Mouse (Mus musculus) embryonic facial prominence, embryonic 15.5 days (tissue): ENCODE measurements around the gene Exoc3l4. TPM values are rescaled to one million over a fixed set of nuclear protein-coding genes. Genes with fewer than 3 reads are reported as not detected.

Experiments
- ATAC-seq: fragments of 200-750 bp; cut with Nextera tagmentation; 2 replicates; pipeline ENCODE4 v1.8.0; 2017; ENCODE audit warnings: low read depth, moderate TSS enrichment; ENCODE audit not compliant: insufficient number of reproducible peaks, low FRiP score, low TSS enrichment
- H3K27ac ChIP-seq: fragments of 300-500 bp; sonication (generic); replicated peaks from 2 replicates; pipeline ENCODE4 v1.5.1; 2015; ENCODE audit warnings: mild to moderate bottlenecking, inconsistent platforms
- H3K27me3 ChIP-seq: fragments of 300-500 bp; sonication (generic); 2 replicates; pipeline ENCODE4 v1.6.1; 2015; ENCODE audit warnings: inconsistent platforms
- H3K36me3 ChIP-seq: fragments of 300-500 bp; sonication (generic); 2 replicates; pipeline ENCODE4 v1.6.1; 2015; ENCODE audit warnings: mild to moderate bottlenecking, inconsistent platforms
- H3K4me1 ChIP-seq: fragments of 300-500 bp; sonication (generic); 2 replicates; pipeline ENCODE4 v1.6.1; 2015; ENCODE audit warnings: inconsistent platforms
- H3K4me2 ChIP-seq: fragments of 300-500 bp; sonication (generic); replicated peaks from 2 replicates; pipeline ENCODE4 v1.6.1; 2015; ENCODE audit warnings: mild to moderate bottlenecking, inconsistent platforms
- H3K4me3 ChIP-seq: fragments of 300-500 bp; sonication (generic); replicated peaks from 2 replicates; pipeline ENCODE4 v1.5.1; 2015; ENCODE audit warnings: mild to moderate bottlenecking, inconsistent platforms
- H3K9ac ChIP-seq: fragments of 300-500 bp; sonication (generic); 2 replicates; pipeline ENCODE4 v1.6.1; 2015; ENCODE audit warnings: inconsistent platforms
- H3K9me3 ChIP-seq: fragments of 300-500 bp; sonication (generic); replicated peaks from 2 replicates; pipeline ENCODE4 v1.6.1; 2016; ENCODE audit warnings: inconsistent platforms
- WGBS: fragments of 180-500 bp; shearing (Covaris S2); methylation state at CpG from one replicate; pipeline ENCODE4 v1.1.7; 2015; 5-methylcytosine and 5-hydroxymethylcytosine counted together
- polyA plus RNA-seq: library from polyadenylated mRNA; unstranded; fragments of >200 nt; fragmentation: Nextera tagmentation; extraction: Ambion mirVana; gene quantifications from 2 replicates; pipeline ENCODE4 v1.2.1, GENCODE M21; 2015

The Exoc3l4 gene
- polyA plus RNA-seq, 1 experiment from 2014 or later, result 11.1 TPM

DNA sequence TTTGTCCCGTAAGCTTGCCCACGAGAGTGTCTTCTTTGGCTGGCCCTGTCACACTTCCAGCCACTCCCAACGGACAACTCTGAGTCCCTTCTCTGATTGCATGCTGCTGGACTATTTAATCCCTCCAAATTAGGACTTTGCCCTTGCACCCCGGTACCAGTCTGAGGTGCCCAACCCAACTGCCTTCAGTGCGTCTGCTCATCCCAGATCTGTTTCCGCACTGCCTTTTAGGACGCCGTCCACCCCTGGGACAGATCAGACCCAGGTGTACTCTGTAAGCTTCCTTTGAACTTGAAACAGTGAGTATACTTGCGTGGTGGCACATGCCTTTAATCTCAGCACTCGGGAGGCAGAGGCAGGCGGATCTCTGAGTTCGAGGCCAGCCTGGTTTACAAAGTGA is 38.0 kb upstream of the Exoc3l4 start:
- Histone ChIP-seq H3K4me1 (peaks cover 33% of the 10 kb centered on the region), H3K4me2 (peak overlapping the region; percentile 79; the same call in 1 of the 2 replicates), H3K9me3 (no peaks in the 10 kb centered on the region), H3K27me3 (no peaks in the 10 kb centered on the region), H3K9ac (no peak overlapping the region), H3K27ac (no peak overlapping the region), H3K36me3 (no peaks in the 10 kb centered on the region), H3K4me3 (no peak overlapping the region)
- WGBS, result 72% methylated on average over 12 of the region's 12 CpGs
- no peak for ATAC-seq

DNA sequence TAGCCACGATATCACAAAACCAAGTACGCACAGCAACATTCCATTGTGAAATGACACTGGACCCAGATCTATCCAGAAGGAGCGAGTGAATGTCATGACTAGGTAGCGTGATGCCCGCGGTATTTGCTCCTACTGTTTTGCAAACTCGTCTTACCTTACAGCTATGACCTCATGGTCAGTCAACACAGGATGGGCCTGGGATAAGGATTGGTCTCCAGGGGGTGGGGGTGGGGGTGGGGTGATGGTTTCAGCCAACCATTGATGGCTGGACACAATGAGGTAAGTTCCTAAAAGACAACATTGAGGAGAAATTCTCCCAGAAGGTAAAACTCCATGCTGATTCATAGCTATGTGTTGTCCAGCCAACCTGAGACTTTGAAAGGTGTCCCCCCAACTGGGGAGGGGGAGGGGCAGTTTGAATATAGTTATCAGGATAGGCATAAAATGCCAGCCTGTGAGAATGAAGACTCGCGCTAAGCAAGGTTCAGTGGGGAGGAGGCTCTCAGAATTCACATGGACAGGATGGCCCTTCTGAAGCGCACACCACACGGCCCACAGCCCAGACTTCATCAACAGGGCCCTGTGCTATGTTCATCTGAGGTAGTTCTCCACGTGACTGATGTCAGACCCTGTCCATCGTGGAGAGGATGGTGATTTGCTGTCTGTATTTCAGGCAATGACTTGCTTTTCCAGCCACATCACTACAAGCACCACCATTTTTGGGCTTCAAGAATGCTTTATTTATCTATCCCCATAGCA is 30.8 kb upstream of the Exoc3l4 start:
- Histone ChIP-seq H3K4me1 (0 out of 2 replicates have a peak, but pooled peaks cover 5% of the 10 kb centered on the region), H3K36me3 (no peaks in the 10 kb centered on the region), H3K9me3 (no peaks in the 10 kb centered on the region), H3K27me3 (no peaks in the 10 kb centered on the region), H3K4me3 (no peak overlapping the region), H3K9ac (no peak overlapping the region), H3K27ac (0 out of 2 replicates have a peak overlapping the region, but pooled peaks have one; percentile 17), H3K4me2 (no peak overlapping the region)
- 80% methylated on average over 13 of the region's 13 CpGs for WGBS
- peak; percentile 34; the same call in 1 of the 2 replicates for ATAC-seq

DNA sequence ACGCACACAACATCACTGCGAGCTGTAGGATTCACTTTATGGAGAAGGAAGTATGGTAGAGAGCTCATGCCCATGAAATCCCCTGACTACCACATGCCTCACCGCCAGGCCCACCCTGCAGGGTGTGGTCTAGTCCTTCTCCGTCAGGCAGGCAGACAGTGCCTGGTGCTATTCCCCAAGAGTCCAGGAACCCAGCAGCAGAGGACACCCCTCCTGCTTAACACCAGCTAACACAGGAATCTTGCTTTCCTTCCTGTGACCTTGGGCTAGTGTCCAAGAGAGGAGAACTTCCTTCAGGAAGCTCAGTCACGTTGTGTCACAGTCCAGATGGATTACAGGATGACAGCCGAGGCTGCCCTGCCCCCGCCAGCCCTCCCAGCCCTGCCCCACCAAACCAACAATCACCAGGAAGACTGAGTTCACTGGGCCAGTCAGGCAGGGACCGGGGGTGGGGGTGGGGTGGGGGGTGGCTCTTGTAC is 30.1 kb upstream of the Exoc3l4 start:
- ATAC-seq, result peak; percentile 47; the same call in 1 of the 2 replicates
- Histone ChIP-seq H3K4me3 (no peak overlapping the region), H3K4me2 (no peak overlapping the region), H3K4me1 (0 out of 2 replicates have a peak, but pooled peaks cover 5% of the 10 kb centered on the region), H3K27ac (0 out of 2 replicates have a peak overlapping the region, but pooled peaks have one; percentile 17), H3K9ac (no peak overlapping the region), H3K9me3 (no peaks in the 10 kb centered on the region), H3K36me3 (no peaks in the 10 kb centered on the region), H3K27me3 (no peaks in the 10 kb centered on the region)
- WGBS, result 50% methylated on average over 8 of the region's 8 CpGs

- 83% methylated on average over 4 of the region's 4 CpGs for WGBS
Measured at GRCm38 (mm10) chr12:111387146-111387545, 29.7 kb upstream of the Exoc3l4 start.

GRCm38 (mm10) chr12:111394008-111394407 is 22.8 kb upstream of the Exoc3l4 start:
- Histone ChIP-seq H3K27me3 (0 out of 2 replicates have a peak, but pooled peaks cover 2% of the 10 kb centered on the region), H3K9me3 (no peaks in the 10 kb centered on the region), H3K4me2 (no peak overlapping the region), H3K4me3 (no peak overlapping the region), H3K9ac (no peak overlapping the region), H3K27ac (no peak overlapping the region), H3K4me1 (no peaks in the 10 kb centered on the region), H3K36me3 (no peaks in the 10 kb centered on the region)
- no peak for ATAC-seq
- WGBS, result 81% methylated on average over 6 of the region's 6 CpGs

More at GRCm38 (mm10) chr12:111387146-111387545, 29.7 kb upstream of the Exoc3l4 start:
- ATAC-seq, result no peak
- Histone ChIP-seq H3K4me2 (no peak overlapping the region), H3K27ac (no peak overlapping the region; the same call in 1 of the 2 replicates), H3K27me3 (no peaks in the 10 kb centered on the region), H3K36me3 (no peaks in the 10 kb centered on the region), H3K9ac (no peak overlapping the region), H3K4me1 (0 out of 2 replicates have a peak, but pooled peaks cover 5% of the 10 kb centered on the region), H3K4me3 (no peak overlapping the region), H3K9me3 (no peaks in the 10 kb centered on the region)

GRCm38 (mm10) chr12:111396997-111397396 is 19.8 kb upstream of the Exoc3l4 start:
- Histone ChIP-seq H3K27me3 (peaks cover 7% of the 10 kb centered on the region; the same call in 1 of the 2 replicates), H3K27ac (no peak overlapping the region), H3K9me3 (no peaks in the 10 kb centered on the region), H3K4me3 (no peak overlapping the region), H3K4me1 (no peaks in the 10 kb centered on the region), H3K36me3 (no peaks in the 10 kb centered on the region), H3K4me2 (no peak overlapping the region), H3K9ac (no peak overlapping the region)
- WGBS, result 67% methylated on average over 5 of the region's 5 CpGs
- no peak for ATAC-seq

DNA sequence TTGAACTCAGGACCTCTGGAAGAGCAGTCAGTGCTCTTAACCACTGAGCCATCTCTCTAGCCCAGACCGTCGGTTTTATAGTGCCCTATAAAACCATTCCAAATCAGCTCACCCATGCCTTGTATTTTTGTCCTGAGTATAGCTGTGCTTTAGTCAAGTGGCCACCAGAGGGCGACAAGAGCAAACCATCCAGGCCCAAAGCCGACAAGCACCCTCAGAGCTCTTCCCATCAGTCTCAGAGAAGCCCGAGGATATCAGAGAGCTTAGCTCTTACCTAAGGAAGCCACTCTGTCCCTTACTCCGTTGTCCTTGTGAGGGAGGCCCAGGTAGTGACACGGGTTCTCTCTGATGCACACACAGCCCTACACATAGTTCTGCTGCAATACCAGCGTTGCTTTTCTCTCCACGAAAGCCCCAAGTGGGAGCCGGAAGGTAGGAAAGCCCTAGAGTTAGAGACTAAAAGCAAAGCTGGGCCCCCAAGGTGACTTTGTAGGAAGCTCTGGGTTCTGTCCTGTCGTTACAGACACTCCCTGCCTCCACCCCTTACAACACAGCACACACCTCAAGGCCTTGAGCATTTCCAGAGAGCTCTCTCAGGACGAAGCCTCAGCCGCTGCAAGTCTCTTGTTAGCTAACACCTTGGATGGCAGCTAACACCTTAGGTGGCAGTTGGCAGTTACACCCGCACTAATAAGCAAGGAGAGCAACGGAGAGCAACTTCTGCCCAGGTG is 15.2 kb upstream of the Exoc3l4 start:
- Histone ChIP-seq H3K9me3 (no peaks in the 10 kb centered on the region), H3K27ac (no peak overlapping the region), H3K4me1 (peaks cover 2% of the 10 kb centered on the region), H3K4me2 (no peak overlapping the region), H3K4me3 (no peak overlapping the region), H3K27me3 (peaks cover 10% of the 10 kb centered on the region), H3K36me3 (no peaks in the 10 kb centered on the region), H3K9ac (no peak overlapping the region)
- no peak for ATAC-seq
- 21% methylated on average over 15 of the region's 15 CpGs for WGBS

GRCm38 (mm10) chr12:111404880-111405279 is 11.9 kb upstream of the Exoc3l4 start:
- no peak for ATAC-seq
- Histone ChIP-seq H3K9ac (no peak overlapping the region), H3K9me3 (no peaks in the 10 kb centered on the region), H3K4me2 (no peak overlapping the region), H3K36me3 (no peaks in the 10 kb centered on the region), H3K4me3 (no peak overlapping the region), H3K27ac (no peak overlapping the region), H3K27me3 (peaks cover 22% of the 10 kb centered on the region), H3K4me1 (peaks cover 15% of the 10 kb centered on the region)
- WGBS, result 58% methylated on average over 10 of the region's 10 CpGs

DNA sequence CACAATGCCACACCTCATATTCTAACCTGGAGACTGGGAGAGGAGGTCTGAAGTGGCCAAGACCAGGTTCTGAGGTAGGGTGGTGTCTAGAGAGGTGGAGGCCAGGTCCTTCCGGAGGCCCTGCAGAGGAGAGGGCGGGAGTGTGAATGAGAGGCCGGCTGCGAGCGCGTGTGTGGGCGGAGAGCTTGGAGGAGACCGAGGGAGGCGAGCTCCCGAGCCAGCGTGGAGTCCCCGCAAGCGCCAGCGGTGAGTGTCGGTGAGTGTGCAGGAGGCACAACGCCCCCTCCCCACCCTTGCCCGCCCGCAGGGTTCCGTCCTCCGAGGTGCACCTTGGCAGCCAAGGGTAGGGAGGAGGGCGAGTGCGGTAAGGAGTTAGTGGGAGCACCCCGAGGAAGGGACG is 10.2 kb upstream of the Exoc3l4 start, which contains the start of gene Lbhd2:
TSS of gene Lbhd2 (plus strand) at position 188 of the 400 bp plus-strand sequence.
- Histone ChIP-seq H3K27me3 (peaks cover 18% of the 10 kb centered on the region), H3K27ac (no peak within 1 kb of the TSS), H3K4me2 (peak within 1 kb of the TSS; percentile 49), H3K9me3 (no peaks in the 10 kb centered on the region), H3K36me3 (no peaks in the 10 kb centered on the region), H3K4me3 (peak within 1 kb of the TSS; percentile 27), H3K9ac (peak within 1 kb of the TSS; percentile 13; the same call in 1 of the 2 replicates), H3K4me1 (peaks cover 19% of the 10 kb centered on the region)
- 4% methylated on average over 24 of the region's 24 CpGs for WGBS
- no peak for ATAC-seq

DNA sequence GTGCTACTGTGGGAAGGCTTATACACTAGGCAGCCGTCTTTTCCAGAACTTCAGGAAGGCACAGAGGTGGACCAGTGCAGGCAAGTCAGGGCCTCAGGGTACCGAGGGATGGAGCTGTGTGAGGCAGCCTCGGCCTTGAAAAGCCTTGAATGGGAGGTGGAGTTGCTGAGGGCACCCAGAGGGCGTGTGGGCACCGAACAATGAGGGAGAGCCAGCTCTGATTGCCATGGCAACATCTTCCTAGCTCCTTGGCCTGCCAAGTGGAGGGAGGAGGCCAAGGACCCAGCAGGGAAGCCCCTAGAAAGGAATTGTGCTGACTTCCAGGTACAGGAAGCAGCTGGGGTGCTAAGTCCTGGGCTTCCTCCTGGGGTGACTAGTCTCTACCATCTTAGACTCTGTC is 7.2 kb upstream of the Exoc3l4 start:
- H3K4me2 ChIP-seq, result no peak overlapping the region
- H3K27ac ChIP-seq, result no peak overlapping the region
- H3K36me3 ChIP-seq, result no peaks in the 10 kb centered on the region
- no peak overlapping the region for H3K4me3 ChIP-seq
- 25% methylated on average over 5 of the region's 5 CpGs for WGBS
- peaks cover 18% of the 10 kb centered on the region for H3K27me3 ChIP-seq
- H3K9ac ChIP-seq, result no peak overlapping the region
- no peak for ATAC-seq
- H3K9me3 ChIP-seq, result no peaks in the 10 kb centered on the region
- peaks cover 41% of the 10 kb centered on the region for H3K4me1 ChIP-seq
